Mouse (Mus musculus) large intestine, adult 2 months (tissue): Measurements from ENCODE around the gene Cacna1a. TPM values are rescaled to one million over a fixed set of nuclear protein-coding genes. Genes with fewer than 3 reads are reported as not detected.
"Not testable (repeated sequence)": the region's sequence is repeated elsewhere in the genome, so short reads cannot be mapped to it uniquely, and the experiment has no call there.

Experiments used
- DNase-seq: peaks from one replicate; pipeline ENCODE4 v3.0.0-alpha.2; 2012; ENCODE audit warnings: low read depth, low spot score
- WGBS: fragments of 180-500 bp; shearing (Covaris S2); methylation state at CpG from one replicate; pipeline ENCODE4 v1.1.7; 2018; 5-methylcytosine and 5-hydroxymethylcytosine counted together
- polyA plus RNA-seq: library from polyadenylated mRNA; depleted of rRNA; stranded (reverse); fragments of >200 nt; gene quantifications from 2 replicates; pipeline ENCODE4 v1.2.3, GENCODE M21; 2012

The Cacna1a gene
- polyA plus RNA-seq, 1 experiment, result 5.2 TPM

DNA sequence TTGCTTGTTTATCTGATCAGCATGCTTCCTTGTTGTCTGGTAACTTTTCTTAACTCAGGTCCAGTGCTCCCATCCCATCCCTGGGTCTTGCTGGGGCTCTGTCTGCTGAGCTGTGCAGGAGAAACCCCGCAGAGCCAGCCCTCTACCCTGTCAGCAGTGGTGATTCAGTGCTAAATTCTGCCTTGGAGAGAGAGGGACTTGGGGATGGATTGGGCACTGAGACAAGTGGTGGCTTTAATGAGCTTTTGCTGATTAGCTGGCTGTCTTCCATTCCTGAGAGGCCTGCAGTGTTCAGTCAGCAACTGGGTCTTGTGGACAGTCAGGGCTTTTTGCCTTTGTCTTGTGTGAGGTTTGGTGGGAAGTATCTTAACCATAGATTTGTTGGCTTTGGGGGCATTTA, 78.7 kb downstream of the Cacna1a start:
- DNase-seq, result no peak
- 74% methylated on average over 1 of the region's 1 CpGs for WGBS

DNA sequence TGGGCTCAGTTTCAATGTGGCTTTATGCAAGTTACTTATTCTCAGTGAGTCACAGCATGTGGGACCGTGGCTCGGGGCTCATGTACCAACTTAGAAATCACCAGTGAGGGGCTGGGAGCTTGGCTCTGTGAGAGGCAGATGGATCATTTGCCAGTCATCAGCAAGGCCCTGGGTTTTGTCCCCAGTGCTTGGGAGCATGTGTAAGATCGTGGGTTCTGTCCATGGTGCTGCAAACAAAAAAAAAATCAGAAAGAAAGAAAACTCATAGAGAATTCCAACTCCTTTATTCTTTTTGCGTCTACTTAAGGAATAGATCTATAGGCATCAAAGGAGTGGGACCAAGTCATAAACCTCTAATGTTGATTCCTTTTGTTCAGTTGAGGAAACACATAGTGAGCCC, 80.8 kb downstream of the Cacna1a start:
- no peak for DNase-seq
- 69% methylated on average over 4 of the region's 4 CpGs for WGBS

DNA sequence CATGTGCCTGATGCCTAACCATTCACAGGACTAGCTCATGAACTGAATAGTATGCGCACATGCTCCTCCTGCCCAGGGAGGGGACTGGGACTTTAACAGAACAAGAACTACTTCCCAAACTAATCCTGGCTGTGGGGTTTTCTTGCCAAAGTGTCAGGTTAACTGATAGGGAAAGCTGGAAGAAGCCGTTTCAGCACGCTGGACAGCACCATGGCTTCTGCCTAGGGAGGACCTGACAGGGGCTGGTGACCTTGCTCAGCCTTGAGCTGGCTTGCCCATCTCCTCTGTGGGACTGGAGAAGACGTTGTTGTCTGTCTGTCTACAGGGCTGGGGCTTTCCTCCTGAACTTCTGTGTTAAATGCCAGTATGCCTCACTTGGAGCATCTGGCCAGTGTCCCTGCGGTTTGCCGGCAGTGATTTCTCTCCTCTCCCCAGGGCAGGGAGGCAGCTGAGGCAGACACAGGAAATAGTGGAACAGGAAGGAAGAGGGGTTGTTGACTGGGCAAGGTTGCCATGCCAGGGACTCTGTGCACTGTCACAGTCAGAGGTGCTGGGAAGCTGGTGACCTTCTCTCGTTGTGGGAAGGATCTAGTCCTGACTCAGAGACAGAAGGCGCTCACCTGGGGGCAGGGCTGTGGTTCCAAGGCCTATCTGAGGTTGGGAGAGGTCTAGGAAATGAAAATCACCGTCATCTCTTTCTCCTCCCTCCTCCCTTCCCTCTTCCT, 83.2 kb downstream of the Cacna1a start:
- 48% methylated on average over 9 of the region's 9 CpGs for WGBS
- no peak for DNase-seq

DNA sequence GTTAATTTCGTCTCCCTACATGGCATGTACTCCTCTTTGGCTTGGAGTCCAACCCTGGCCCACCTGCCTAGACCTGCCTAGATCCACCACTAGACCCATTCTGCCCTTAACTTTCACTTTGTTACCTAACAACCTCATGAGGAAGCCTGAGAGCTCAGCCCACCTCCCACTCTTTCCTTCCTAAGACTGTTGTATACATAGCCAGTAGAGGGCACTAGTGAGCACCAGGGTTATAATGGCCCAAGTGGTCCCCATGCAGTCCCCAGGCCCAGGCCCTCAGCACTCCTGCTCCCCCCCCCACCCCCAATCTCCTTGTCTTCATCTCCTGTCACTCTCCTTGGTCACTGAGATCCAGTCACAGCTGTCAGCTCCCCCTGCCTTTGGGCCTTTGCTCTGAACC, 86.2 kb downstream of the Cacna1a start:
- DNase-seq, result no peak
- 89% methylated on average over 1 of the region's 1 CpGs for WGBS

DNA sequence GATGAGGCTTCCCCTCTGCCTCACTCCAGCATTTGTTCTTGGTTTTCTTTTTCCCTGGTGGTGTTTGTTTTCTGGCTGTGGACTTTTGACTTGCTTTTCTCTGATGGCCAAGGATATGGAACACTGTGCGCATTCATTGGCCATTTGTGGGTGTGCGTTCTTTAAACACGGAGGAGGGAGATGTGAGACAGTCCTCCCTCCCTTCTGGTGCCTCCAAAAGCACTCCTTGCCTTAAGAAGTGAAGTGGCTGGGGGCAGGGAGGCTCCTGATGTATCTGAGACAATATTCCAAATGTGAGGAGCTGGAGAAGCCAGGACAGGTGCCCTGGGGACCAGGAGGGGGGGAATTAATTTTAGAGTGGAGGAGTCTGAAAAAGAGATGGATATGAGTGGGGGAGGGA, 89.1 kb downstream of the Cacna1a start:
- no peak for DNase-seq
- 73% methylated on average over 3 of the region's 3 CpGs for WGBS

DNA sequence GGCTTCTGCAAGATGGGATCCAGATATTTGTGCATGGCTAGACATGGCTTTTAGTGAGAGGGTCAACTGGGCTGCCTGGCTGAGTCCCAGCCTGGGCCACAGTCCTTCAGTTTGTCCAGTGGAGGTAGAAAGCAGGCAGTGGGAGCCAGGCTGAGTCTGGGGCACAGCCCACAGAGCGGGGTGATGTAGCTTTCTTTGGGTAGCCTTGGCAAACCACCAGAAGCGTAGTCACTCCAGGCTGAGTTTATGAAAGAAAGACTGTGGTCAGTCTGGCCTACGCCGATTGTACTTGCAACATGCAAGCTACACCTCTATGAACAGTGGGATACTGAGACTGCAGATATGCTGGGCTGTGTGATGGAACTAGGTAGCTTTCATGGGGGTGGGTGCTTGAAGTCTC, 94.8 kb downstream of the Cacna1a start:
- WGBS, result 94% methylated on average over 4 of the region's 4 CpGs
- DNase-seq, result no peak

DNA sequence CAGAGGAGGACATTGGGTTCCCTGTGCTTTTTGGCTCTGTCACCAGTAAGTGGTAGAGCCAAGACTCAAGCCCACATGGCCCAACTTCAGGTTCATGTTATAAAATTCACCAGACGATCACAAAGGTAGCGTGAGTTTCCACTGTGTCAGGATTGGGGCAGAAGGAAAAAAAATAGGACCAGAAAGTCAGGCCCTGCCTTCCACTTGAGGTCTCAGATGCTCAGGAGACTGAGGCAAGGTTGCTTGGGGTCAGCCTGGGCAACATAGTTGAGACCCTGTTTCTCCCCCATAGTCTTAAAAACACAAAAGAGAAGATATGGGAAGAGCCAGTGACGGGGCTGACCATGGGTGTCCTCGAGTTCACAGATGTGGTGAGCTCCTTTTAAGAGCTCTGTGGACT, 97.1 kb downstream of the Cacna1a start:
- WGBS, result 78% methylated on average over 4 of the region's 4 CpGs
- no peak for DNase-seq

DNA sequence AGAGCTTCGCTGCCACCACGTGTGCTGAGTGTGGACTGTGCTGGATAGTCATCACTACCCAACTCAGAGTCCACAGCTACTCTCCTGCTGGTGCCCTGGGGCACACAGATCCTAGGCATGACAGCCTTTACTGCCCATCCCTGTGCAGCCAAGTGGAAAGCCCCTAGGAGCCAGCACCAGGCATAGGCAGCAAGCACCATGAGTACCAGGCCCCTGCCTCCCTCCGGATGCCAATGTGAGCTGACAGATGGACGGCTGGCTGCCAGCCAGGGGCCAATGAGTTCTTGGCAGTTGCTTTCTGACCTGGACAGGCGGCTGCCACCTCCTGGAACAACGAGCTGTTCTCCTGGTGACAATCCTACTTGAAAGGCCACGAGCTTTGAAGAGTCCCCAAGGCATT, 97.6 kb downstream of the Cacna1a start:
- WGBS, result 53% methylated on average over 7 of the region's 7 CpGs
- DNase-seq, result no peak

DNA sequence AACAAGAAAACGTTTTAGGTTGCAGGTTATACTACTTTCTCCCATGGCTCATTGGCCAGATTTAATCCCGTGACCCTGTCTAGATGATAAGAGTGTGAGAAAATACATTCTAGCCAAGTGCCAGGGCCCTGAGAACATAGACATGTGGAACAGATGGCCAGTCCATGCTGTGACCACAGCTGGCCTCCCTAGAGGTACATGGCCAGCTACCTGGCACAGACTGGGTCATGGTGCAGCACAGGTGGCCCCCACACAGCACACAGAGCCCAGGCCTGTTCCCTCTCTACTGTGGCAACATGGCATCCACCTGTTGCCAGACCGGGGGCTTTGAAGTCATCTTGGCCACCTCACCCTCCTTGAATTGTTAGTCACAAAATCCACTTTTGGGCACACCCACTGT, 101.0 kb downstream of the Cacna1a start:
- DNase-seq, result no peak
- 67% methylated on average over 3 of the region's 3 CpGs for WGBS

DNA sequence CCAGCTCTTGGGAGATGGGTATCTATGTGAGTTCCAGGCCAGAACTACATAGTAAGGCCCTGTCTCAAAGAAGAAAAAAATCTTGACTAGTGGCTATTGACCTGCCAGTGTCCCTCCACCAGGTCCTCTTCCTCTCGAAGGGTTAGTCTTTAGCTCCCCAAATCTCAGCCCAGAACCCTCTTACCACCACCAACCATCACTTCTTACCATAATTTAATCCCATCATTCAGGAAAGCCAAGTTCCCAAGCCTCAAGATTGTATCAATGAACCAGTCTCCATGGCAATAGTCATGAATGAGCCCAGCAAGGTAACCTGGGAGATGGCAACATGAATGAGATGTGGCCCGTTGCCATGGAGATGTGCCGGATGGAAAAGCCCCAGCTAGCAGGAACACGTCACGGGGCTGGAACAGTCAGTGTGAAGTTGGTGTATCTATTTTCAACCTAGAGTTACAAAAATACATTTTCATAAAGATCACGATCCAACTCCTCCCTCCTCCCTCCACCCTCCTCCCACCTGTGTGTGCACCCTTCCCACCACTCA, 106.4 kb downstream of the Cacna1a start:
- DNase-seq, result no peak
- 84% methylated on average over 6 of the region's 6 CpGs for WGBS

DNA sequence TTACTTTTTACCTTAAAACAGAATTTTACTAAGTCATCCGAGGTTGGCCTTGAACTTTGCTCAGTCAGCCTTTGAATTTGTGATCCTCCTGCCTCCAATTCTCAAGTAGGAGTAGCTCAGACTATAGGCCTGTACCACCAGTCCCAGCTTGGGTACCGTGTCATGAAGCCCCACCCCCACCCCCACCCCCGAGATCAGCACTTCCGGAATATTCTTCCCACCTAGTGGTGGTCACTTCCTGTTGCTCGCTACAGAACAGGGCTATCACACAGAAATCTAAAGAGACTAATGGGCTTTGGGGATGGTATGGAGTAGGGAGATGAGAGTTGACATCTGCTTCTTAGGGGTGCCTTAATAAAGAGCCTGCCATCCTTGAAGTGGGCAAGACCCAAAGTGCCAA, 112.9 kb downstream of the Cacna1a start:
- WGBS, result 51% methylated on average over 5 of the region's 5 CpGs
- DNase-seq, result no peak

DNA sequence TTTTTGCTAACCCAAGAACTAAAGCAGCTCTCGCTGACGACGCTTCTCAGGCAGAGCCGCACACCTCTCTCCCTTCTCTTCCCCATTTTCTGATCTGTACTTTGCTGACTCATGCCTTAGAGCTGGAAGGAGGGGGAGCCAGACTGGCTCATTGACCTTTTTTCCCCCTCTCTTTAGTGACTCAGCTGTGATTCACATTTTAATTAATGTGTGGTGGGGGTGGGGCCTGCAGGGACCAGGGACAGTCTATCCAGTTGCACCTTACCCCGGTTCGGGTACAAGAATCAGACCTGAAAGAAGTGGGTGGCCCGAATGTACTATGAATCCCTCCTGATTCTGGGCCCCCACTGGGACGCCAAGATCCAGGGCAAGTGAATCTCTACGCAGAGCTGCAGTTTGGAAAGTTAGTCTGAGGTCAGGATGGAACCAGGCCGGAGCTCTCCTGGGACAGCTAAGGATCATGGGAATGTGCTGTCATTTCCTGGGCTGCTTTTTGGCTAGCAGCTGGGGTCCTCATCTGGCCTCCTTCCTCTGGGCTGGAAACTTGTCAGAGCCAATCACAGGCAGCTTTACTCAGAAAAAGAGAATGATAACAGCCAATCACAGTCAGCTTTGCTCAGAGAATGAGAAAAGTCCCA, 113.5 kb downstream of the Cacna1a start:
- 74% methylated on average over 10 of the region's 10 CpGs for WGBS
- DNase-seq, result no peak

DNA sequence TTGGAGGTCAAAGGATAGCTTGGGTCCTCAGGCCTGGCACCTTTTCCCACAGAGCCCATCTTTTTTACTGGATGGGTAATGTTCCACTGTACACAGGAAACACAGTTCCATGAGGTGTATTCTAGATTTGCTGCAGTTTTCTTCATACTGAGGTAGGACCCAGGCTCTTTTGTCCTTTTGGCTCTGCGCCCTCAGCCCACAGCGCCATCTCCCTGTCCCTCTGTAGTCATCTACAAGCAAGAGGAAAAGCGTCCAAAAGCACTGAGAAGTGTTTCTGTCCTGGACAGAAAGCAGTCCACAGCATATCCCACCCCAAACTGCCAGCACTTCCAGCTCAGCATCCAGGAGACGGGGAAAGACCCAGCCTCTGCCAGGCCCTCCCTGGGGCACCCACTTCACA, 114.4 kb downstream of the Cacna1a start:
- 84% methylated on average over 4 of the region's 4 CpGs for WGBS
- DNase-seq, result no peak

DNA sequence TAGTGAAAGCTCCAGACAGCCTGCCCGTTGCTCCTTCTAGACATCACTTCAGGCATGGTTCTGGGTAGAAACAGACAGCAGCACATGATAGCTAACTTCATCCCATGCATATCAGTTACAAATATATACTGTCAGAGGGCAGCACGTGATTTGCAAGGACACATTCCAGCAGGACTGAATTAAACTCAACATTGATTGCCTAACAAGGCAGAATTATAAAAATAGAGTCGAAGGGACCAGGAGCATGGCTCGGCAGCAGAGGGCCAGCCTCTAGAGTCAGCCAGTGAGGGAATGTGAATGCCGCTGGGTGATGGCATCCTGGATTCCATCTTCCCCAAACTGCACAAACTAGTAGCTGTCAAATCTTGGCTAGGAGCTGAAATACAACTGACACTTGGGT, 119.0 kb downstream of the Cacna1a start:
- WGBS, result 74% methylated on average over 5 of the region's 5 CpGs
- no peak for DNase-seq

DNA sequence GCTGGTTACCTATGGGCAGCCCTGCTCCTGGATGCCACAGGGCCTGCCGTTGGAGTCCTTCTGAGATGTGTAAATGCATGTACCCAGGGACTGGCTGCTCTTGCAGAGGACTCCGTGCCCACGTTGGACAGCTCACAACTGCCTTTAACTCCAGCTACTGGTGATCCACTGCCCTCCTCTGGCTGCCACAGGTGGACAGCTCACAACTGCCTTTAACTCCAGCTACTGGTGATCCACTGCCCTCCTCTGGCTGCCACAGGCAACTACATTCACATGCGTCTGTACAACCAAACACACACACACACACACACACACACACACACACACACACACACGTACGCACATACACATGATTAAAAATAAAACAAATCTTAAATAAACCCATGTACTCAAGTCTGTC, 121.5 kb downstream of the Cacna1a start:
- WGBS, result 82% methylated on average over 6 of the region's 6 CpGs

DNA sequence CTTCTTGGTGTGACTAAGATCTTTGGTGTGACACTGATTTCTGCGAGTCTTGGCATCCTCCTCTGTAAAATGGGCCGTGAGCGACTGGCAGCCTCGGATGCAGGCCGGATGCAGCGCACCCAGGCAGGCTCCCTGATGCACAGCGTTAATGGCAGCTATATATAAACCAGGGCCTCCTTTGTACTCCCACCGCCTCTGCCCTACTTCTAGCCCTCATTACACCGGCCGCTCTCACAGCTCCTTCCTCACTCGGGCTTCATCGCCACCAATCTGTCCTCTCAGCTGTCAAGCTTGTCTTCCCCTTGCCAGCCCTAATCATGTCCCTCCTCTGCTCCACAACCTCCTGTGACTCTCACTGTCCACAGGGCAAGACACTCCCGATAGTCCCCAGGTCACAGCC, 123.4 kb downstream of the Cacna1a start:
- WGBS, result 89% methylated on average over 13 of the region's 13 CpGs
- DNase-seq, result no peak

More for the DNA sequence above, 121.5 kb downstream of the Cacna1a start:
- DNase-seq, result not testable (repeated sequence)

DNA sequence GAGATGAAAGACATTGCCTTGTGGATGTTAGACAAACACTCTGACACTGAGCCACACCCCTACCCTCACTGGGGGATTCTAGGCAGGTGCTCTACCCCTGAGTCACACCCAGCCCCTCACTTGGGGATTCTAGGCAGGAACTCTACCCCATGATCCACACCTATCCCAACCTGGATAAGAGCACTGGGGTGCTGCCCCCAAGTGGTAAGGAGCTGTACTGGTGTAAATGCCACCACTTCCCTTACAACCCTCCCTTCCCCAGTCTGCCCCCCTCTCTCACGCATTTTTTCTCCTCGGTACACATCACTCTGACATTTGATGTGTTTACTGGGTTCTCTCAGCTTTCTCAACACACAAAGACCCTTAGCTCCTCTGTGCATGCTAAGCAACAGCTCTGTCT, 125.5 kb downstream of the Cacna1a start:
- DNase-seq, result no peak
- WGBS, result 6% methylated on average over 2 of the region's 2 CpGs

DNA sequence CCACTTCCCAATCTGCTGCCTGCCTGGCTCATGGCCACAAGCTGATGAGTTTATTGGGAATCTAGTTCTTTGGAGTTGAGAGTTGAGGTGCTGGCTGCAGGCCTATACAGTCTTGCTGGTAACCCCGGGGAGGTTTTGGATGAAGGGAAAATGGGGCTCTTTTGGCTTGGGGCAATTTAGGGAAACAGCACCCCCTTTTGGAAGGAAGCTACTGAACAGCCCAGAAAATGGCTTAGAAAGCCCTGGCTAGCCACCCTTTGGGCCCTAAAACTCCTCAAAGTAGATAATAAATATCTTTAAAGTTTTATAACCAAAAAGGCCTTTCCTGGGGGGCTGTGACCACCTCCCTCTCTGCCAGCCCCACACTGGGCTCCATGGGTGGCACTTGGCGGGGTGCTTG, 129.9 kb downstream of the Cacna1a start:
- 66% methylated on average over 2 of the region's 2 CpGs for WGBS
- DNase-seq, result no peak

DNA sequence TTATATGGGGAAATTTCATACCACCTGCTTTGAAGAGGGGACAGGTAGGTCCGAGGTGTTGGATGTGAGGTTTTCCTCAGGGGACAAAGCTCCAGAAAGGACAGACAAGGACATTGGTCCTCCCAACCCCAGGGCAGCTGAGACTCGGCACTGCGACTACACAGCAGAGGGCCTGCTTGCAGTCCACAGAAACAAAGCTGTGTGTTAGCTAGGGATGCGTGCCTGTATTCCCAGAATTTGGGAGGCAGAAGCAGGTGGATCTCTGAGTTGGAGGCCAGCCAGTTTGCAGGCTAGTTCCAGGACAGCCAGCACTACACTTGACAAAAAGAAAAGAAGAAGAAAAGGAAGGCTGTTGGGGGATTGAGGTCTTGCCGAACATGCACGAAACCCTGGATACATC, 130.5 kb downstream of the Cacna1a start:
- no peak for DNase-seq
- 92% methylated on average over 6 of the region's 6 CpGs for whole genome bisulfite sequencing

DNA sequence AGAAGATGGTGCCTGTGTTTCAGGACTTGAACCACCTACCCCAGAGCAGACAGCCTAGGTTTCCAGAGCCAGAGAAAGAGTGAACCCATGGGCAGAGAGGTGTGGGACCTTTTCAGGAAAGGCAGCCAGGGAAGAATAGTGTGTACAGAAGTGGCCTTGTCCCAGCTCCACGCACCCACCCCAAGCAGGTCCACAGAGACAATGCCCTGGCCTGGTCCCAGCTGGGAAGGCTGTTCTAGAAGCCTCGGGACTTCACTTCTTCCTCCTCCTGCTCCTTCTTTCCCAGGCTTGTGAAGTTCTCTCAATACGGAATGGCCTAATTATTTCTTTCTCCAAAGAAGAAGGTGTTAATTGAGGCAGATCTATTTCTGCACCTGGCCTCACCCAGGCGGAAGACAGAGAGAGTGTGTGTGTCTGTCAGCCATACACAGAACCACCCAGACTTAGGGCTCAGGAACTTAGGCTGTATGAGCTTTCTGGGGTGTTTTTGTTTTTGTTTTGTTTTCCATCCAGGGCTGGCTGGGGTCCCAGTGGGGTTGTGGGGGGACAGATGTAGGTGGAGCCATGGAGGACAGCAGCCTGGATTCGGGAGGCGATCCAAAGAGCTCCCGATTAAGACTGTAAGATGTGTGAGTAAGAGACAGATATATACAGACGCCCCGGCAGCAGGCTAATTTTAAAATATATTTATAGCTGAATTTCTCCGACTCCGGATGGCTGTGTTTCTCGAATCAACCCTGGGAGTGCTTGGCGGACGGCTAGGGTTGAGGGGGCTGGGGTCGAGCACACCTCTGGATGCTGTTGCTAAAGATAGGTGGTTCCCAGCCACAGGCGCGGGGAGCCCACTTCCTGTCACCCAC, 131.8 kb downstream of the Cacna1a start:
- no peak for DNase-seq
- WGBS, result 66% methylated on average over 17 of the region's 17 CpGs
